Mouse (Mus musculus) adrenal gland (tissue): ENCODE measurements around the gene Cd209b.

ENCODE experiments used
- intact Hi-C: fragments of 180-260 bp; cut with DNase I; formaldehyde crosslinking; loops from one replicate; pipeline ENCODE4 v1.15.1; 2025
- long read RNA-seq, 2 experiments: library from polyadenylated mRNA; unstranded; transcript quantifications; one replicate each; pipeline ENCODE4 v2.0.0; 2020; ENCODE audit warnings: borderline replicate concordance in 1 of 2; ENCODE audit not compliant: insufficient replicate concordance in 1 of 2

Cd209b gene
- long read RNA-seq, experiment 1 = 0 reads
- long read RNA-seq, experiment 2 = 0 reads

DNA sequence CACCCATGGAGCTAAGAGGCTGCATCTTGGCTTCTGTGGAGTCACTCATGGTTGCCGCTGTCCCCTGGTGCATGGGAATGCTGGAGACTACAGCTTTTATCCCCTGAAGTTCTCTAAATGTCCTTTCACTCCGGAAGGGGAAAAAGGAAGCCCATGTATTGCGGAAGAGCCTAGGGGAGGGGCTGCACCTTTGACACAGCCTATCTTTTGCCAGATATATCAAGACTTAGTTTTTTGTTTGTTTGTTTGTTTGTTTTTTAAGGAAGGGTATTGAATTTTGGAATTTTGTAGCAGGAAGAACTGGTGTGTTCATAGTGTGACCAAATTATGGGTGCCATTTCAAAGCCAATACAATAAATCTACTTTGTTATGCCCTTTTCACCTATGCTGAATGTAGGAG is at the start of gene Cd209b:
Gene Cd209b (minus strand): TSS at position 101 of the 400 bp plus-strand sequence.
- intact Hi-C loops = no loop called here

GRCm38 (mm10) chr8:3956037-3956436 is 29.4 kb upstream of the Cd209b start:
- intact Hi-C loops = loop anchor here (5.0 kb wide), 1 partner anchor 239 kb away; no protein-coding TSS in a partner anchor

GRCm38 (mm10) chr8:3954646-3955045 is 28.0 kb upstream of the Cd209b start, which contains the start of gene Cd209c:
TSS of gene Cd209c (minus strand) at chr8:3954746.
- intact Hi-C loops = loop anchor here (5.0 kb wide), 1 partner anchor 237 kb away; no protein-coding TSS in a partner anchor

DNA sequence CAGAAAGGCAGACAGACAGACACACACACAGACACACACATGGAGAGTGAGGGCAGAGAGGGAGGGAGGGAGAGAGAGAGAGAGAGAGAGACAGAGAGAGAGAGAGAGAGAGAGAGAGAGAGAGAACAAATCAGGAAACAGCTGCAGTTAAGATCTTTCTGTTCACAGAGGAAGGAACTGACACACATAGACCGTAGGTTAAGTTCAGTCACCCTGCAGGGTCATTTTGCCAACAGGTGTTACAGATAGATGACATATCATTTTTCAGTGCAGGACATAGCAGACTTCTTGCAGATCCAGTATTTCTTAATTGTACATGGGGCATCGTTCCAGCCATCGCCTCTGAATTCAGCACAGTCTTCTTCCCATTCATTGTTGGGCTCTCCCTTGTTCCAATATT is 13.4 kb upstream of the Cd209b start:
- intact Hi-C loops = no loop called here

GRCm38 (mm10) chr8:3878455-3878854 is 48.2 kb downstream of the Cd209b start, which contains the start of gene Cd209d:
TSS of gene Cd209d (minus strand) at chr8:3878555.
- intact Hi-C loops = no loop called here

DNA sequence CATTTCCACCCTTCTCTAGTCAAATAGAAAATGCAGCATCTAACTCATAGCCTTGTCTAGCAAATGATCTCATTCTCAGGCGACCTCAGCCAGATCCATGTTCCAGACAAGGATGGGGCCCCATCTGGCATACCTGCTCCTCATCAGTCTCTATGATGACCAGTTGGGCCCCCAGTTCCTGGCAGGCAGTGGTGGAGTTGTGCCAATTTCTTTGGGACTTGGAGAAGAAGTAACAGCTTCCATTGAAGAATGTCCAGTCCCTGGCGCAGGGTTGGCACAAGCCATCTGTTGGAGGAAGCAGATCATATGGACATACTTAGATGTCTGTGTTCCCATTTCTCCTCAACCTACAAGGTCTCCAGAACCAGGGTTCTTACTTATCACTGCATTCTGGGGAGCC is 50.5 kb downstream of the Cd209b start:
- intact Hi-C loops = no loop called here
